Mouse (Mus musculus): Measurements from ENCODE around the gene Rgs11.
A peak's percentile ranks its signal among the peaks of the same experiment; 100 is the strongest.

Rgs11 gene

GRCm38 (mm10) chr17:26231156-26231555 lies 28.4 kb downstream of the Rgs11 start:
- no peak for DNase-seq (ENCODE audit: low read depth, low spot score)

GRCm38 (mm10) chr17:26232863-26233262 lies 30.1 kb downstream of the Rgs11 start:
- DNase-seq (ENCODE audit: low read depth, low spot score): no peak

- no peak for DNase-seq (ENCODE audit: low read depth, low spot score)
Measured at GRCm38 (mm10) chr17:26234386-26234785, 31.6 kb downstream of the Rgs11 start.

GRCm38 (mm10) chr17:26235077-26235815 lies 32.5 kb downstream of the Rgs11 start:
- no peak for DNase-seq (ENCODE audit: low read depth, low spot score)

- DNase-seq (ENCODE audit: low read depth, low spot score): no peak
Measured at GRCm38 (mm10) chr17:26237667-26238066, 34.9 kb downstream of the Rgs11 start.

GRCm38 (mm10) chr17:26239551-26239950 lies 36.8 kb downstream of the Rgs11 start:
- DNase-seq (ENCODE audit: low read depth, low spot score): no peak

- DNase-seq (ENCODE audit: low read depth, low spot score): no peak
Measured at GRCm38 (mm10) chr17:26240120-26240790, 37.5 kb downstream of the Rgs11 start.

GRCm38 (mm10) chr17:26240990-26241389 lies 38.2 kb downstream of the Rgs11 start:
- DNase-seq (ENCODE audit: low read depth, low spot score): no peak

- DNase-seq (ENCODE audit: low read depth, low spot score): no peak
Measured at GRCm38 (mm10) chr17:26243471-26244100, 40.8 kb downstream of the Rgs11 start.

GRCm38 (mm10) chr17:26244101-26244841 lies 41.5 kb downstream of the Rgs11 start, which contains the start of gene Fam234a:
Fam234a (minus strand) TSS chr17:26244242.
- DNase-seq (ENCODE audit: low read depth, low spot score): peak; percentile 94

- no peak for DNase-seq (ENCODE audit: low read depth, low spot score)
Measured at GRCm38 (mm10) chr17:26251886-26252538, 49.3 kb downstream of the Rgs11 start.

- peak; percentile 94 for DNase-seq (ENCODE audit: low read depth, low spot score)
Measured at GRCm38 (mm10) chr17:26252539-26253251, 49.9 kb downstream of the Rgs11 start, which contains the start of gene Luc7l. Luc7l (plus strand) TSS chr17:26252896.

GRCm38 (mm10) chr17:26253399-26253798 lies 50.6 kb downstream of the Rgs11 start:
- no peak for DNase-seq (ENCODE audit: low read depth, low spot score)

GRCm38 (mm10) chr17:26255313-26255712 lies 52.6 kb downstream of the Rgs11 start:
- no peak for DNase-seq (ENCODE audit: low read depth, low spot score)
